Mouse (Mus musculus): ENCODE data around the gene Rec114. TPM values are rescaled to one million over a fixed set of nuclear protein-coding genes. Genes with fewer than 3 reads are reported as not detected.
A peak's percentile ranks its signal among the peaks of the same experiment; 100 is the strongest.

Gene Rec114
- polyA plus RNA-seq, 1 experiment = 2.0 TPM

- no peak for DNase-seq (ENCODE audit: extremely low spot score in 1 of 2, low spot score in 1 of 2)
These were observed 77.6 kb downstream of the Rec114 start for GRCm38 (mm10) chr9:58666191-58666590.

- DNase-seq (ENCODE audit: extremely low spot score in 1 of 2, low spot score in 1 of 2) = no peak
These were observed 78.3 kb downstream of the Rec114 start for GRCm38 (mm10) chr9:58665492-58665891.

GRCm38 (mm10) chr9:58662791-58663190, 81.0 kb downstream of the Rec114 start:
- DNase-seq (ENCODE audit: extremely low spot score in 1 of 2, low spot score in 1 of 2) = no peak

GRCm38 (mm10) chr9:58662007-58662406, 81.8 kb downstream of the Rec114 start:
- no peak for DNase-seq (ENCODE audit: extremely low spot score in 1 of 2, low spot score in 1 of 2)

GRCm38 (mm10) chr9:58660673-58661072, 83.1 kb downstream of the Rec114 start:
- no peak for DNase-seq (ENCODE audit: extremely low spot score in 1 of 2, low spot score in 1 of 2)

- no peak for DNase-seq (ENCODE audit: extremely low spot score in 1 of 2, low spot score in 1 of 2)
These were observed 83.8 kb downstream of the Rec114 start for GRCm38 (mm10) chr9:58659989-58660388.

GRCm38 (mm10) chr9:58659331-58659730, 84.4 kb downstream of the Rec114 start:
- DNase-seq (ENCODE audit: extremely low spot score in 1 of 2, low spot score in 1 of 2) = no peak

- DNase-seq (ENCODE audit: extremely low spot score in 1 of 2, low spot score in 1 of 2) = no peak
These were observed 85.0 kb downstream of the Rec114 start for GRCm38 (mm10) chr9:58658596-58659309.

- no peak for DNase-seq (ENCODE audit: extremely low spot score in 1 of 2, low spot score in 1 of 2)
These were observed 85.8 kb downstream of the Rec114 start for GRCm38 (mm10) chr9:58657735-58658512.

- no peak for DNase-seq (ENCODE audit: extremely low spot score in 1 of 2, low spot score in 1 of 2)
These were observed 86.9 kb downstream of the Rec114 start for GRCm38 (mm10) chr9:58656824-58657223.

GRCm38 (mm10) chr9:58656396-58656795, 87.4 kb downstream of the Rec114 start:
- DNase-seq (ENCODE audit: extremely low spot score in 1 of 2, low spot score in 1 of 2) = peak in 1 of 2 experiments; percentile 23

- no peak for DNase-seq (ENCODE audit: extremely low spot score in 1 of 2, low spot score in 1 of 2)
These were observed 89.3 kb downstream of the Rec114 start for GRCm38 (mm10) chr9:58654494-58654893.

GRCm38 (mm10) chr9:58651993-58652392, 91.8 kb downstream of the Rec114 start:
- peak; percentile 28 to 89 for DNase-seq (ENCODE audit: extremely low spot score in 1 of 2, low spot score in 1 of 2)

GRCm38 (mm10) chr9:58649265-58649626, 94.5 kb downstream of the Rec114 start:
- DNase-seq (ENCODE audit: extremely low spot score in 1 of 2, low spot score in 1 of 2) = no peak

- DNase-seq (ENCODE audit: extremely low spot score in 1 of 2, low spot score in 1 of 2) = no peak
These were observed 95.1 kb downstream of the Rec114 start for GRCm38 (mm10) chr9:58648406-58649264.

GRCm38 (mm10) chr9:58630441-58630840, 113.3 kb downstream of the Rec114 start:
- no peak for DNase-seq (ENCODE audit: extremely low spot score in 1 of 2, low spot score in 1 of 2)

- DNase-seq (ENCODE audit: extremely low spot score in 1 of 2, low spot score in 1 of 2) = no peak
These were observed 116.6 kb downstream of the Rec114 start for GRCm38 (mm10) chr9:58627197-58627596.

- no peak for DNase-seq (ENCODE audit: extremely low spot score in 1 of 2, low spot score in 1 of 2)
These were observed 120.8 kb downstream of the Rec114 start for GRCm38 (mm10) chr9:58623009-58623408.

- no peak for DNase-seq (ENCODE audit: extremely low spot score in 1 of 2, low spot score in 1 of 2)
These were observed 128.5 kb downstream of the Rec114 start for GRCm38 (mm10) chr9:58615064-58615938.

- peak in 1 of 2 experiments; percentile 27 for DNase-seq (ENCODE audit: extremely low spot score in 1 of 2, low spot score in 1 of 2)
These were observed 130.0 kb downstream of the Rec114 start for GRCm38 (mm10) chr9:58613790-58614189.

Measured in frontal cortex, adult 2 months (tissue).